Mouse (Mus musculus): ENCODE measurements around the gene Zfp580.

Gene Zfp580

GRCm38 (mm10) chr7:5081241-5081640 is 29.9 kb downstream of the Zfp580 start:
- no peak for TF ChIP-seq GATA4 (IDR thresholded peaks at IDR 0.05; ENCODE audit: insufficient replicate concordance, low read length)

GRCm38 (mm10) chr7:5081939-5082338 is 30.6 kb downstream of the Zfp580 start:
- no peak for TF ChIP-seq GATA4 (IDR thresholded peaks at IDR 0.05; ENCODE audit: insufficient replicate concordance, low read length)

- TF ChIP-seq GATA4 (IDR thresholded peaks at IDR 0.05; ENCODE audit: insufficient replicate concordance, low read length), result no peak
These were observed 32.2 kb downstream of the Zfp580 start for GRCm38 (mm10) chr7:5083325-5084105.

- TF ChIP-seq GATA4 (IDR thresholded peaks at IDR 0.05; ENCODE audit: insufficient replicate concordance, low read length), result no peak
These were observed 34.2 kb downstream of the Zfp580 start for GRCm38 (mm10) chr7:5085512-5085911.

GRCm38 (mm10) chr7:5086921-5087440 is 35.6 kb downstream of the Zfp580 start:
- TF ChIP-seq GATA4 (IDR thresholded peaks at IDR 0.05; ENCODE audit: insufficient replicate concordance, low read length), result no peak

GRCm38 (mm10) chr7:5087886-5088285 is 36.5 kb downstream of the Zfp580 start:
- no peak for TF ChIP-seq GATA4 (IDR thresholded peaks at IDR 0.05; ENCODE audit: insufficient replicate concordance, low read length)

- TF ChIP-seq GATA4 (IDR thresholded peaks at IDR 0.05; ENCODE audit: insufficient replicate concordance, low read length), result no peak
These were observed 38.5 kb downstream of the Zfp580 start for GRCm38 (mm10) chr7:5089853-5090252.

- TF ChIP-seq GATA4 (IDR thresholded peaks at IDR 0.05; ENCODE audit: insufficient replicate concordance, low read length), result no peak
These were observed 39.8 kb downstream of the Zfp580 start for GRCm38 (mm10) chr7:5091008-5091728.

- no peak for TF ChIP-seq GATA4 (IDR thresholded peaks at IDR 0.05; ENCODE audit: insufficient replicate concordance, low read length)
These were observed 41.0 kb downstream of the Zfp580 start for GRCm38 (mm10) chr7:5092381-5092780.

- no peak for TF ChIP-seq GATA4 (IDR thresholded peaks at IDR 0.05; ENCODE audit: insufficient replicate concordance, low read length)
These were observed 41.6 kb downstream of the Zfp580 start for GRCm38 (mm10) chr7:5092831-5093510.

- no peak for TF ChIP-seq GATA4 (IDR thresholded peaks at IDR 0.05; ENCODE audit: insufficient replicate concordance, low read length)
These were observed 47.4 kb downstream of the Zfp580 start for GRCm38 (mm10) chr7:5098769-5099168.

- no peak for TF ChIP-seq GATA4 (IDR thresholded peaks at IDR 0.05; ENCODE audit: insufficient replicate concordance, low read length)
These were observed 48.5 kb downstream of the Zfp580 start for GRCm38 (mm10) chr7:5099796-5100195.

GRCm38 (mm10) chr7:5101066-5101663 is 49.8 kb downstream of the Zfp580 start:
- no peak for TF ChIP-seq GATA4 (IDR thresholded peaks at IDR 0.05; ENCODE audit: insufficient replicate concordance, low read length)

- TF ChIP-seq GATA4 (IDR thresholded peaks at IDR 0.05; ENCODE audit: insufficient replicate concordance, low read length), result no peak
These were observed 51.2 kb downstream of the Zfp580 start for GRCm38 (mm10) chr7:5102564-5102963.
